Mouse (Mus musculus) 3134 (cell line): Measurements from ENCODE around the gene Tmem132b.
"Not testable (repeated sequence)": the region's sequence is repeated elsewhere in the genome, so short reads cannot be mapped to it uniquely, and the experiment has no call there.

ENCODE experiments used
- DNase-seq: peaks from one replicate; pipeline ENCODE4 v3.0.0-alpha.2; 2011; ENCODE audit warnings: low spot score; ENCODE audit not compliant: insufficient read length; ENCODE audit errors: extremely low read depth

Tmem132b gene

DNA sequence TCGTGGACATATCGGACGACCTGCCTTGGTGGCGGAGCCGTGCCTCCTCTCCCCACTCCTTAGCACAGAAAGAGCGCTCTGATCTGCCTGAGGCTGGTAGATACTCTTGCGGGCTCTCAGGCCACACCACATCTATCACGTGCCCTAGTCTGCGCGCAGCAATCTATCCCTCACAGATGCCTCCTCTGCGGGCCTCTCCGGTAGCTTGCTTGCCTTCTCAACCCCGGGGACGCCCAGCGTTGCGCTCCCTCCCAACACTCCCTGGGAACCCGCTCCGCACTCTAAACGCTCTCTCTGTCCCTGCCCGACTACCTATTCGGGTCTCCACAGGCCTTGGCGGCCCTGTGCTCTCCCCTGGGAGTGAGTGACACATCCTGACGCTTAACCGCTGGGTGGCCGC lies at the start of gene Tmem132b:
Gene Tmem132b (plus strand): TSS at position 141 of the 400 bp plus-strand sequence.
- DNase-seq: no peak

DNA sequence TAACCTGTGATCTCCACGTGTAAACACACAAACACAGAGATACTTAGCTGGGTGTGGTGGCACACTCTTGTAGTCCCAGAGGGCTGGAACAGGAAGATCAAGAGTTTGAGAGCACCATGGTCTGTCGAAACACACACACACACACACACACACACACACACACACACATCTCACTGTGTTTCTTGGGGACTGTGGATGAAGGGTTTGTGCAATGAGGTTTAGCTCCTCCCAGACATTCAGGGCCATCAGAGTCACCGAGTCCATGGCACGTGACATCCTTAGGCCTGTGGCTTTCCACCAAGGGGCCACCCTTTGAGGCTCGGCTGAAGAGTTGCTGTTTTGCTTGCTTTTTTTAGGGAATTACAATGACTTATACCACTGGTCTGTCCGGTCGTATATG lies 49.1 kb upstream of the Tmem132b start:
- no peak for DNase-seq

DNA sequence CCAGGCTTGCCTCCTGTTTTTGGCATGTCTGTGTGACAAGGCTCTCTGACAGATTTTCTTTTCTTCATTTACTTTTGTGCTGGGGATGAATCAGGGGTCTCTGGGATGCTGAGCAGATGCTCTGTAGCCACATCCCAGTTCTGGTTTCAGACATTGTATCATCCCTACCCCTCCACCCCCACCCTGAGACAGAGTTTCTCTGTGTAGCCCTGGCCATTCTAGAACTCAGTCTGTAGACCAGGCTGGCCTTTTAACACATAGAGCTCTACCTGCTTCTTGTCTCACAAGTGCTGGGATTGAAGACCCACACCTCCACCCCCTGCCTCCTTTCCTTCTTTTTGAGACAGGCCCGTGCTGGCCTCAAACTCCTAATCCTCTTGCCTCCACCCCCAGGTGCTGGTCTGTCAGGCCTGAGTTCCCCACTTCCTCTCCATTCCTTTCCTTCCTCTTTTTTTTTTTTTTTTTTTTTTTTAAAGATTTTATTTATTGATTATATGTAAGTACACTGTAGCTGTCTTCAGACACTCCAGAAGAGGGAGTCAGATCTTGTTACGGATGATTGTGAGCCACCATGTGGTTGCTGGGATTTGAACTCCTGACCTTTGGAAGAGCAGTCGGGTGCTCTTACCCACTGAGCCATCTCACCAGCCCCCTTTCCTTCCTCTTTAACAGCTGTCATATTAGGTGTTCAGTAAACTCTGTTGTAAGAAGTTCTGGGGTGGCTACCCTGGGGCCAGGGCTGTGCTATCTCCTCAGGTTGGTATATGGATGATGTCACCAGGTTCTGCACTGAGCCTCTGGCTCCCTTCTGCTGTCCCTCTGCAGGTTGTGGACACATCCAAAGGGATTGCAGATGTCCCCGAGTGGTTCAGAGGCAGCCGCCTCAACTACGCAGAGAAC lies 47.6 kb upstream of the Tmem132b start:
- DNase-seq: no peak

DNA sequence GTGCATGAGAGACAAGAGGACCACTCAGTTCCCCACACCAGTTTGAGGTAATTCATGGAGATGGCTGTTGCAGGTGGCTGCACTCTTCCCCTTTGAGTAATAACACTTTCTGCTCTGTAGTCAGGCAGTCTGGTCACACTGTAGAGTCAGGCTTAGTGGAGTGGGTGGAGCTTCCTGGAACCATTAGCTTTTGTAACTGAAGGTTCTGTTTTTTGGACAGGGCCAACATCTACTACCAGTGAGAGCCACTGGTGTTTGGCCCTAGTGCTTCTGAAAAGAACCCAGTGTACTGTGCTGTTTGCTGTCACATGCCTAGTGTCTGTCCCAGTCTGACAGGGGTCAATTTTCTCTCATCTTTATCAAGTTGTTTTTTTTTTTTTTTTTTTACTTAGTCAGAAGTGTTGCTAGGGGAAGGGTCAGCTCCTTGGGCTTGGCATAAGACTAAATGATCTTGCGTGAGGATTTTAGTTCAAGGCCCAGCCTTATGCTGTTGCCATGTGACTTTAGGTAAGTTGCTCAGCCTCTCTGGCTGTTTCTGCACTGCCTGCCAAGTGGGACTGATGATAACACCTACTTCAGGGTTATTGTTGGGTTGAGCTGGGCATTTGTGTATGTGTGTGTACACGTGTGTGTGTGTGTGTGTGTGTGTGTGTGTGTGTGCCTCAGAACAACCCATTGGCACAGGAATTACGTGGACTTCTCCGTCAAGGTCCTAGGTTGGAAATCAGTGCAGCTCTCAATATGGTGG lies 46.4 kb upstream of the Tmem132b start:
- no peak for DNase-seq

DNA sequence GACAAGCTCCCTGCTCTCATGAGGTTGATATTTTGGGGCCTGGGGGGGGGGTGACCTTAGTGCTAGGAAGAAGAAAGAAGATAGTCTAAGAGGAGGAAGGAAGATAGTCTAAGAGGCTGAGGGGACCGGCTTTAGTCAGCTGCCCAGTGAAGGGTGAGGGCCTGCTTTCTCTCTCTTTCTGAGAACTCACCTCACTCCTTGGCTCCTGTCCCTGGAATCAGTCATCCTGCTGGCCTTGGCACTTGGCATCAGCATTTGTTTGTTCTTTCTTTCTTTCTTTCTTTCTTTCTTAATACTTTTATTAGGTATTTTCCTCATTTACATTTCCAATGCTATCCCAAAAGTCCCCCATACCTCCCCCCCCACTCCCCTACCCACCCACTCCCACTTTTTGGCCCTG lies 45.5 kb upstream of the Tmem132b start:
- DNase-seq: no peak

GRCm38 (mm10) chr5:125487375-125488115 lies 44.0 kb upstream of the Tmem132b start:
- no peak for DNase-seq

- peak; percentile 61 for DNase-seq
These were observed 43.5 kb upstream of the Tmem132b start for GRCm38 (mm10) chr5:125488116-125488455.

DNA sequence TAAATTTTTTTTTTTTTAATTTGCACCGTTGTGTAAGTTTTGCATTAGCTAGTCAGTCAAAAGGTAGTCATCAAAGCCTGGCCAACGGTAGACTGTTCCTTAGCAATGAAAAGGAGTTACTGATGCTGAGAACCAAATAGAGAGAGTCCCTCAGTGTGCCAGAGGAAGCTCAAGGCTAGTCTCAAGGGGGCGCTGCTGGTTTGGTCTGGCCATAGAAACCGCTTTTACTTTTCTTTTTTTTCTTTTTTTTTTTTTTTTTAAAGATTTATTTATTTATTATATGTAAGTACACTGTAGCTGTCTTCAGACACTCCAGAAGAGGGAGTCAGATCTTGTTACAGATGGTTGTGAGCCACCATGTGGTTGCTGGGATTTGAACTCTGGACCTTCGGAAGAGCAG lies 42.6 kb upstream of the Tmem132b start:
- DNase-seq: not testable (repeated sequence)

DNA sequence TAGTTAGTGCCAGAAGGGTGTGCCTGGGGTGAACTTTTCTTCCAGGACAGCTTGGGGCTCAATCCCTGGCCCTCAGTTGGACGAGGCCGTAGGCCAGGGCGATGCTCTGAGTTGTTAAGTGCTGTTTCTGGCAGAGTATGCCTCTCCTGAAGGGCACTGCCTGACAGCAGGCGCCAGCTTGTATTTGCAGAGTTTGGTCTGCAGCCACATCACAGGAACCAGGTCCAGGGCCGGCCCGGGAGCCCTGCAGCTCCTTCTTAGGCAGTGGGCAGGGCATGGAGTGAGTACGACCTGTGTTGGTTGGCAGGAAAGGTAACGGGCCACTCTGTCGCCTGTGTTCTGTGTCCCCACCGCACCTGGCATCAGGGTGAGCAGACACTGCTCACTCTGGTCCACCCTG lies 40.5 kb upstream of the Tmem132b start:
- DNase-seq: no peak

DNA sequence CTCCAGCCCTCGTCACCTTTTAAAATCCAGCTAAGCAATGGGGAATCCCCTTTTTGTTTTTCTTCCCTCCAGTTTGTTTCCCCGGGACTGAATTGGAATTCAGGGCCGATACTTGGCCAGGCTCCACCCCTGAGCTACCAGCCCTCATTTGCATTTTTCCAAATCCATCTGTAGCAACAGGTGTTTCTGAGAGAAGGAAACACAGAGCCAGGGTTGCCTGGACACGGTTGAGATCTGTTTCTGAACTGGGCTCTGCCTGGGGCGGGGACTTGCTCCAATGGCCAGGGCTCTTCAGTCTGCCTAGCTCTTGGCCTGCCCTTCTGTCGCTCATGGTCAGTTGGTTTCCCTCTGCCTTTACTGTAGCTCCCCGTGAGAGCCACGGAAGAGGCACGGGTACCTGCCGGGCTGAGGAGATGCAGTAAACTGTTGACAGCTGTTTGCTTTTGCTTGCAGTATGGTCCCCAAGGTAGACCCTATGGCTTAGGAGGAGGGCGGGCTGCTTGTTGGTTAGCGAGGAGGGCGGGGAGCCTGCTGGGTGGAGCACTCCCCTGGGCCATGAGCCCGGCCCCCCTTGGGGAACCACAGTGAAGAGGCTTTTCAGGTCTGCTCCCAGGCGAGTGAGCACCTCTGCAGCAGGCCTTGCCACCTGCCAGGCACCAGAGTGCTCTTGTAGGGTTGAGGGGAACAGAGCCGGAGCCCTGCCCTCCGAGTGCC lies 39.0 kb upstream of the Tmem132b start:
- no peak for DNase-seq

GRCm38 (mm10) chr5:125493093-125493423 lies 38.5 kb upstream of the Tmem132b start:
- no peak for DNase-seq

DNA sequence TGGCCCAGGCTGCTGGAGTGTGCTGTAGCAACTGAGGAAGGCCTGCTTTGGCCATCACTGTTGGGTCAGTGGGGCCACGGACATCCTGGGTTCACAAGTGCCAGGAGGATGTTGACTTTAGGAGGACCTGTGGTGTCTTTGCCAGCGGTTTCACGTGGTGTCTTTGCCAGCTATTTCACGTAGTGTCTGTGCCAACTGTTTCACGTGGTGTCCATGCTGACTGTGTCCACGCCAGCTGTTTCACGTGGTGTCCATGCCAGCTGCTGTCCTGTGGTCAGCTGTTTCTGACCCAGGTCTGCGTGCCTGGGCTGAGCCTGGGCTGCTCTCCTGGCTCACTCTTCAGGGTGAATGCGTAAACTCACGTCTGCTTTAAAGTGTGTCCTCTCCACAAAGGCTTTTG lies 35.9 kb upstream of the Tmem132b start:
- peak; percentile 73 for DNase-seq

DNA sequence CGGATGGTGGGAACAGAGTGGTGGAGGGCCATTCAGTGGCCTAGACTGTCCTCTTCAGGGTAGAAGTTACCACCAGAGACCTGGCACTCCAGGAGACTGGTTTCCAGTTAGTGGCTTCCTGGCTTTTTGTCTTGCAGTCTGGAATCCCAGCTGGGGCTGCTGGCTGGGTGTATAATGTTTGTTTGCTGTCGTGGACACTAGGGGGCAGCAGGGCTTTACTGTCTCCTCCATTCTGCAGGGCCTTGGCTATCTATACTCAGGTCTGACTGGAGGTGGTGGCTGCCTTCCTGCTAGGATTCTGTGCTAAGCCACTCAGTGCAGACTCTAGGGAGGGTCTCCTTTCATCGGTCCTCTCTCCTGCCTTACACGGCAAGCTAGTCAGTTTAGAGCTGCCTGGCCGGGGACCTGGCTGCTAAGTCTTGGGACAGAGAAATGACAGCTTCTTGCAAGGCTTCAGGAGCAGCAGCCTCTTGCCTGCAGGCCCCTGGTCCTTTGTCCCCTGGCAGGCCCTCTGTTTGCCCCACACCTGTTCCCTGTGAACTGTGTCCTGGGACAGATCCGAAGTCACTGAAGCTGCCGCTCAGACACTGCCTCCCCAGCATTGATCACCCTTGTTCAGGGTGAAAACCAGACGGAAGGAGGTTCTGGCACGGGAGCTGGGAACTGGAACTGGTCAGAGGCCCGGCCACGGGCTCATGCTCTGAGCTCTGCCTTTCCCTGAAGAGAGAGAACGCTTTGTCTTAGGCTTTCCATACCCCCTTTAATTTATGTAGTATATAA lies 33.6 kb upstream of the Tmem132b start:
- DNase-seq: no peak

DNA sequence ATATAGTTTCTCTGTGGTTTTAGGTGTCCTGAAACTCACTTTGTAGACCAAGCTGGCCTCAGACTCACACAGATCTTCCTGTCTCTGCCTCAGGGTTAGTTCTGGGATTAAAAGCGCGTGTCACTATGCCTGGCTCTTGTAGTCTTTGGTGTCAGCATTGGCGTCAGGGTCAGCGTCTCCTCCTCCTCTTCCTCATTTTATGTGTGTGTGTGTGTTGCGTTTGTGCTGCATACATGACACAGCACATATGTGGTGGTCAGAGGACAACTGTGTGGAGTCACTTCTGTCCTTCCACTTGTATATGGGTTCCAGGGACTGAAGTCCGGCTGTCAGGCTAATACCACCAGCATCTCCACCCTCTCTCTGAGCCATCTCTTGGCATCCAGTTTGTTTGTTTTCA lies 30.1 kb upstream of the Tmem132b start:
- no peak for DNase-seq

DNA sequence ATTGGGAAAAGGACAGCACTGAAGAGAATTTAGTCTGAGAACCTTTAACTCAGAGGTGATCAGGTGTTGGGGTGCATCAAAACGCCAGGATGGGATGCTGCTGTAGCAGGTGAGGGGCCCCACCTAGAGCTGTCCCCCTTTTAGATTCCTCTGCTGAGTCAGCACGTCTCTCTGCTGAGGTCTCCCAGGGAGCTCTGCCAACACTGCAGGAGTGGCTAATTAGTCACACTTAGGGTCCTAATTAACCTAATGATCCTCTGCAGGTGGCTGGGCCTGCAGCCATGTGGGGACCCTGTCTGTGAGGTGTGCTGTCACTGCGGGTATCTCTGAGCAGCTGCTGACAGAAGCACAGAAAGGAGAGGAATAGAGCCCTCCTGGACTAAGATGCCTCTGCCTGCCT lies 29.4 kb upstream of the Tmem132b start:
- DNase-seq: no peak

- no peak for DNase-seq
These were observed 27.9 kb upstream of the Tmem132b start for GRCm38 (mm10) chr5:125503628-125504027.

- no peak for DNase-seq
These were observed 26.9 kb upstream of the Tmem132b start for GRCm38 (mm10) chr5:125504692-125505091.

GRCm38 (mm10) chr5:125505968-125506367 lies 25.6 kb upstream of the Tmem132b start:
- no peak for DNase-seq

DNA sequence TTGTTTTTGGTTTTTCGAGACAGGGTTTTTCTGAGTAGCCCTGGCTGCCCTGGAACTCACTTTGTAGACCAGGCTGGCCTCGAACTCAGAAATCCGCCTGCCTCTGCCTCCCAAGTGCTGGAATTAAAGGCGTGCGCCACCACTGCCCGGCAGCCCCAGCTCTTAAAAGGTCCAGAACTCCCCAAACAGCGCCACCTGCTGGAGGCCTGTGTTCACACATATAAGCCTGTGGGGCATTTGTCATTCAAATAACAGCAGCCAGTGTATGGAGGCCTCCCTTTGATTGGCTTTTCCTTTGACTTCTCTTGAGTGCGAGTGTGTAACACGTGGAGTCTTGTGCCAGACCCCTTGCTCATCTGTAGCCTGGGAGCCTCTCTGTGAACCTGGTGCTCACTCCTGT lies 24.0 kb upstream of the Tmem132b start:
- no peak for DNase-seq

- DNase-seq: no peak
These were observed 23.6 kb upstream of the Tmem132b start for GRCm38 (mm10) chr5:125508006-125508405.
